ENCODE assay signal across 30 mouse cellular contexts in the genomic region with DNA sequence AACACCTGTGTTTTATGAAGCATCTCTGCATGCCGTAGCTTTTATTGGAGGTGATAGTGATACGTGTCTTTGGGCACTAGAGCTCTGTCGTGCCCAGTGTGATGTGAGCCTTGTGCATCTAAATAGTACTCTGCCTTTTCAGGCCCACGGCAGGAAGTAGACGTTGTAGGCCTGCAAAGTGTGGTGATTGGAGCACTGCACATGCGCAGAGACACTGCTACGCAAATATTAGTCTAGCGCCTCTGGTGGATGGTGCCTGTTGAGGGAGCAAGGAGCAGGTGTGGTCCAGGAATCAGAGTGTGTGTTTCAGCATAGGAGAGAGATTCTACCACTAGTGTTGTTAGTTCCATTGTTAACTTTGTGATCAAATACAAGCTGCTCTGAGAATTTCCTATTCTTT. TPM values are rescaled to one million over a fixed set of nuclear protein-coding genes. Genes with fewer than 3 reads are reported as not detected.
A peak's percentile ranks its signal among the peaks of the same experiment; 100 is the strongest.
DNase-seq lines count a peak whose midpoint lies in the region; ATAC-seq and TF ChIP-seq lines count a peak whose summit lies in the region.
"Had no signal": no experiment of that assay in that cellular context is flagged by ENCODE, and none has a peak within 500 bp of the region (broad histone marks: within the 10 kb centered on the region; RNA-seq: fewer than 3 reads in every experiment).

No protein-coding gene starts in this region.

- H3K9me3 ChIP-seq in intestine, postnatal 0 days (ENCODE audit: control insufficient read depth) = no peaks in the 10 kb centered on the region
- H3K9me3 ChIP-seq in intestine, embryonic 16.5 days (ENCODE audit: control insufficient read depth, low read length) = no peaks in the 10 kb centered on the region
- H3K9me3 ChIP-seq in liver, postnatal 0 days (ENCODE audit: low read length) = no peaks in the 10 kb centered on the region
- no peaks in the 10 kb centered on the region for H3K9me3 ChIP-seq in liver, embryonic 12.5 days (replicated peaks)
- peaks cover 3% of the 10 kb centered on the region for H3K9me3 ChIP-seq in CH12.LX (replicated peaks; ENCODE audit: low read length)
- no peaks in the 10 kb centered on the region for H3K9me3 ChIP-seq in stomach, postnatal 0 days (ENCODE audit: control insufficient read depth, low read length)
- no peaks in the 10 kb centered on the region for H3K9me3 ChIP-seq in limb, embryonic 10.5 days (replicated peaks)
- H3K9me3 ChIP-seq: embryonic facial prominence, embryonic 10.5 days; embryonic facial prominence, embryonic 13.5 days; forebrain, embryonic 12.5 days; forebrain, embryonic 15.5 days; heart, embryonic 10.5 days; heart, embryonic 13.5 days; hindbrain, embryonic 12.5 days; hindbrain, embryonic 15.5 days had no signal

- DNase-seq in liver, postnatal 0 days = no peak
- no peak for DNase-seq in CH12.LX (ENCODE audit: extremely low read depth)
- no peak for DNase-seq in stomach, postnatal 0 days (ENCODE audit: low spot score)
- no peak for DNase-seq in limb, embryonic 10.5 days (ENCODE audit: low spot score)
- DNase-seq: adrenal gland, adult 2 months; adrenal gland, postnatal 14 days; B cell, adult 2 months; cerebellum, adult 11-12 months; cerebellum, adult 8-10 months; cerebellum, postnatal 10 days; cerebellum, postnatal 36 days; embryo, embryonic 11 days; gastrocnemius, postnatal 25 days; heart, adult 2 months had no signal

- H3K4me1 ChIP-seq in intestine, postnatal 0 days (replicated peaks; ENCODE audit: control insufficient read depth, insufficient read depth, low read length) = no peaks in the 10 kb centered on the region
- H3K4me1 ChIP-seq in intestine, embryonic 16.5 days (ENCODE audit: control insufficient read depth, insufficient read depth, low read length) = no peaks in the 10 kb centered on the region
- peaks cover 5% of the 10 kb centered on the region for H3K4me1 ChIP-seq in liver, postnatal 0 days (ENCODE audit: insufficient read depth)
- H3K4me1 ChIP-seq in liver, embryonic 12.5 days = no peaks in the 10 kb centered on the region
- H3K4me1 ChIP-seq in CH12.LX (ENCODE audit: control insufficient read depth in 1 of 2, insufficient read depth in 2 of 2) = no peaks in the 10 kb centered on the region
- no peaks in the 10 kb centered on the region for H3K4me1 ChIP-seq in stomach, postnatal 0 days (replicated peaks; ENCODE audit: control insufficient read depth, insufficient read depth)
- H3K4me1 ChIP-seq in limb, embryonic 10.5 days = no peaks in the 10 kb centered on the region
- H3K4me1 ChIP-seq: embryonic facial prominence, embryonic 10.5 days; heart, embryonic 10.5 days; heart, embryonic 13.5 days had no signal

- 0 out of 2 replicates have a peak, but pooled peaks cover 5% of the 10 kb centered on the region for H3K27me3 ChIP-seq in intestine, postnatal 0 days (replicated peaks; ENCODE audit: control insufficient read depth, insufficient read depth, low read length)
- no peaks in the 10 kb centered on the region for H3K27me3 ChIP-seq in intestine, embryonic 16.5 days (replicated peaks; ENCODE audit: control insufficient read depth, insufficient read depth, low read length)
- no peaks in the 10 kb centered on the region for H3K27me3 ChIP-seq in liver, postnatal 0 days (ENCODE audit: insufficient read depth, low read length)
- H3K27me3 ChIP-seq in liver, embryonic 12.5 days (replicated peaks) = no peaks in the 10 kb centered on the region
- peaks cover 1% of the 10 kb centered on the region for H3K27me3 ChIP-seq in CH12.LX (replicated peaks)
- H3K27me3 ChIP-seq in stomach, postnatal 0 days (ENCODE audit: control insufficient read depth, insufficient read depth, low read length) = no peaks in the 10 kb centered on the region
- no peaks in the 10 kb centered on the region for H3K27me3 ChIP-seq in limb, embryonic 10.5 days (ENCODE audit: low read depth, poor library complexity, severe bottlenecking)
- H3K27me3 ChIP-seq: embryonic facial prominence, embryonic 13.5 days; forebrain, embryonic 12.5 days; forebrain, embryonic 15.5 days; heart, embryonic 13.5 days; hindbrain, embryonic 12.5 days; hindbrain, embryonic 15.5 days had no signal

- peak; percentile 25; the same call in 1 of the 2 replicates for TF ChIP-seq CTCF in intestine, postnatal 0 days (IDR thresholded peaks at IDR 0.05; ENCODE audit: low read depth)
- TF ChIP-seq CTCF in liver, postnatal 0 days (IDR thresholded peaks at IDR 0.05; ENCODE audit: low read depth) = peak; percentile 16; the same call in 1 of the 2 replicates
- TF ChIP-seq CTCF in CH12.LX (conservative IDR thresholded peaks at IDR 0.05 in 1 of 2, IDR thresholded peaks at IDR 0.05 in 1 of 2; ENCODE audit: low read depth in 2 of 2, low read length in 2 of 2) = peak in 1 of 2 experiments; percentile 39; a peak in 2 of 4 replicates
- TF ChIP-seq CTCF in stomach, postnatal 0 days (IDR thresholded peaks at IDR 0.05; ENCODE audit: low read depth) = 0 out of 2 replicates have a peak, but pooled peaks have one; percentile 7

- H3K27ac ChIP-seq in intestine, postnatal 0 days (ENCODE audit: low read depth, low read length) = no peak overlapping the region
- no peak overlapping the region for H3K27ac ChIP-seq in intestine, embryonic 16.5 days (ENCODE audit: low read length)
- no peak overlapping the region for H3K27ac ChIP-seq in liver, postnatal 0 days (ENCODE audit: low read depth)
- no peak overlapping the region for H3K27ac ChIP-seq in liver, embryonic 12.5 days
- H3K27ac ChIP-seq in CH12.LX (ENCODE audit: insufficient read depth, low read depth) = no peak overlapping the region
- no peak overlapping the region for H3K27ac ChIP-seq in stomach, postnatal 0 days (replicated peaks)
- no peak overlapping the region for H3K27ac ChIP-seq in limb, embryonic 10.5 days
- H3K27ac ChIP-seq: embryonic facial prominence, embryonic 10.5 days; embryonic facial prominence, embryonic 13.5 days; forebrain, embryonic 12.5 days; forebrain, embryonic 15.5 days; heart, adult 2 months; heart, embryonic 10.5 days; heart, embryonic 13.5 days; hindbrain, embryonic 12.5 days; hindbrain, embryonic 15.5 days had no signal

- H3K4me2 ChIP-seq in intestine, postnatal 0 days (replicated peaks; ENCODE audit: low read depth) = no peak overlapping the region
- H3K4me2 ChIP-seq in intestine, embryonic 16.5 days (ENCODE audit: low read depth, low read length) = no peak overlapping the region
- no peak overlapping the region for H3K4me2 ChIP-seq in liver, postnatal 0 days (ENCODE audit: low read depth, low read length)
- no peak overlapping the region for H3K4me2 ChIP-seq in liver, embryonic 12.5 days
- no peak overlapping the region for H3K4me2 ChIP-seq in CH12.LX (ENCODE audit: insufficient read depth, low read depth, poor library complexity, severe bottlenecking)
- H3K4me2 ChIP-seq in stomach, postnatal 0 days (replicated peaks; ENCODE audit: low read depth) = no peak overlapping the region
- H3K4me2 ChIP-seq: embryonic facial prominence, embryonic 13.5 days; forebrain, embryonic 12.5 days; forebrain, embryonic 15.5 days; heart, embryonic 13.5 days; hindbrain, embryonic 12.5 days; hindbrain, embryonic 15.5 days had no signal

- H3K79me2 ChIP-seq in CH12.LX (replicated peaks; ENCODE audit: control insufficient read depth, extremely low read depth, insufficient read depth, poor library complexity, severe bottlenecking) = no peaks in the 10 kb centered on the region

- no peak for TF ChIP-seq RAD21 in CH12.LX (IDR thresholded peaks at IDR 0.05; ENCODE audit: low read depth, low read length)

- ATAC-seq in intestine, postnatal 0 days = no peak
- no peak for ATAC-seq in intestine, embryonic 16.5 days
- no peak for ATAC-seq in liver, postnatal 0 days
- no peak for ATAC-seq in liver, embryonic 12.5 days
- no peak for ATAC-seq in stomach, postnatal 0 days (ENCODE audit: low FRiP score, low TSS enrichment)
- ATAC-seq: forebrain, embryonic 15.5 days had no signal

- in situ Hi-C loops in CH12.LX (cut with MboI; ENCODE audit: low pct_ligation_motif_present, low pct_unique_long_range_greater_than_20kb, low sequenced_read_pairs) = no loop called here

- H3K9ac ChIP-seq in intestine, postnatal 0 days (ENCODE audit: low read depth, low read length) = no peak overlapping the region
- H3K9ac ChIP-seq in intestine, embryonic 16.5 days (ENCODE audit: low read depth, low read length) = no peak overlapping the region
- H3K9ac ChIP-seq in liver, postnatal 0 days (replicated peaks) = no peak overlapping the region
- no peak overlapping the region for H3K9ac ChIP-seq in liver, embryonic 12.5 days
- no peak overlapping the region for H3K9ac ChIP-seq in CH12.LX (ENCODE audit: insufficient read depth, low read depth)
- H3K9ac ChIP-seq in stomach, postnatal 0 days (ENCODE audit: low read length) = no peak overlapping the region
- H3K9ac ChIP-seq: embryonic facial prominence, embryonic 13.5 days; forebrain, embryonic 12.5 days; forebrain, embryonic 15.5 days; heart, embryonic 13.5 days; hindbrain, embryonic 12.5 days; hindbrain, embryonic 15.5 days had no signal

- no peak overlapping the region for H3K4me3 ChIP-seq in intestine, postnatal 0 days (ENCODE audit: low read depth, low read length)
- H3K4me3 ChIP-seq in intestine, embryonic 16.5 days (ENCODE audit: low read length) = no peak overlapping the region
- H3K4me3 ChIP-seq in liver, postnatal 0 days (ENCODE audit: low read depth, low read length) = no peak overlapping the region
- no peak overlapping the region for H3K4me3 ChIP-seq in liver, embryonic 12.5 days
- H3K4me3 ChIP-seq in CH12.LX (replicated peaks in 1 of 3; ENCODE audit: low read depth in 2 of 3, low read length in 2 of 3, poor library complexity in 1 of 3) = no peak overlapping the region
- no peak overlapping the region for H3K4me3 ChIP-seq in stomach, postnatal 0 days (ENCODE audit: low read depth, low read length)
- no peak overlapping the region for H3K4me3 ChIP-seq in limb, embryonic 10.5 days
- H3K4me3 ChIP-seq: embryonic facial prominence, embryonic 10.5 days; embryonic facial prominence, embryonic 13.5 days; erythroblast, embryonic 14.5 days; forebrain, embryonic 12.5 days; forebrain, embryonic 15.5 days; heart, adult 2 months; heart, embryonic 10.5 days; heart, embryonic 13.5 days; hindbrain, embryonic 12.5 days; hindbrain, embryonic 15.5 days had no signal

- dilution Hi-C loops in CH12.LX (cut with MboI; ENCODE audit: extremely low pct_ligation_motif_present, extremely low pct_unique_long_range_greater_than_20kb, low sequenced_read_pairs) = no loop called here

- WGBS in intestine, postnatal 0 days = 89% methylated on average over 8 of the region's 8 CpGs
- 88% methylated on average over 8 of the region's 8 CpGs for WGBS in intestine, embryonic 16.5 days
- WGBS in liver, postnatal 0 days (ENCODE audit: insufficient replicate concordance) = 85% methylated on average over 8 of the region's 8 CpGs
- WGBS in liver, embryonic 12.5 days (ENCODE audit: insufficient replicate concordance) = 79% methylated on average over 8 of the region's 8 CpGs
- WGBS in stomach, postnatal 0 days = 89% methylated on average over 8 of the region's 8 CpGs
- 91% methylated on average over 8 of the region's 8 CpGs for WGBS in limb, embryonic 10.5 days

- TF ChIP-seq POLR2A in CH12.LX (IDR thresholded peaks at IDR 0.05; ENCODE audit: low read depth, low read length) = no peak

- H3K36me3 ChIP-seq in intestine, postnatal 0 days (ENCODE audit: control insufficient read depth, insufficient read depth) = no peaks in the 10 kb centered on the region
- H3K36me3 ChIP-seq in intestine, embryonic 16.5 days (ENCODE audit: control insufficient read depth, insufficient read depth, low read length) = no peaks in the 10 kb centered on the region
- H3K36me3 ChIP-seq in liver, postnatal 0 days (replicated peaks; ENCODE audit: insufficient read depth, low read length) = no peaks in the 10 kb centered on the region
- H3K36me3 ChIP-seq in liver, embryonic 12.5 days = no peaks in the 10 kb centered on the region
- no peaks in the 10 kb centered on the region for H3K36me3 ChIP-seq in CH12.LX (replicated peaks in 1 of 2; ENCODE audit: control insufficient read depth in 1 of 2, insufficient read depth in 1 of 2, low read length in 1 of 2)
- no peaks in the 10 kb centered on the region for H3K36me3 ChIP-seq in stomach, postnatal 0 days (ENCODE audit: control insufficient read depth, insufficient read depth, low read length)
- H3K36me3 ChIP-seq in limb, embryonic 10.5 days = no peaks in the 10 kb centered on the region
- H3K36me3 ChIP-seq: embryonic facial prominence, embryonic 10.5 days; embryonic facial prominence, embryonic 13.5 days; forebrain, embryonic 12.5 days; forebrain, embryonic 15.5 days; heart, embryonic 10.5 days; heart, embryonic 13.5 days; hindbrain, embryonic 12.5 days; hindbrain, embryonic 15.5 days had no signal

- no peak for TF ChIP-seq EP300 in liver, postnatal 0 days (IDR thresholded peaks at IDR 0.05; ENCODE audit: low read depth)
- no peak for TF ChIP-seq EP300 in CH12.LX (IDR thresholded peaks at IDR 0.05; ENCODE audit: low read length)
- no peak for TF ChIP-seq EP300 in stomach, postnatal 0 days (optimal IDR thresholded peaks at IDR 0.05)

RNA-seq across cellular contexts. Expression of a gene that starts 1.1 kb away (rescaled TPM):
- 0.12 TPM in 1 of 2 replicates, not detected in the other for polyA plus RNA-seq in intestine, postnatal 0 days (2015; fragmentation: Nextera tagmentation; extraction: Ambion mirVana)
- polyA plus RNA-seq in intestine, embryonic 16.5 days (2015; fragmentation: Nextera tagmentation; extraction: Ambion mirVana) = not detected in 2 replicates
- 64.5 and 108 TPM in 2 replicates for polyA plus RNA-seq in liver, postnatal 0 days (2015; fragmentation: Nextera tagmentation; extraction: Ambion mirVana)
- polyA plus RNA-seq in liver, embryonic 12.5 days (2016; fragmentation: Nextera tagmentation; extraction: Ambion mirVana) = 0.10 and 0.13 TPM in 2 replicates
- total RNA-seq in CH12.LX (2012; rRNA removed) (not detected in 2 replicates), CH12.LX (2014; rRNA removed) (not detected in 2 replicates)
- polyA plus RNA-seq in CH12.LX (2012; ENCODE audit: insufficient read length, low read depth) = not detected in 2 replicates
- 0.12 and 0.18 TPM in 2 replicates for polyA plus RNA-seq in stomach, postnatal 0 days (2015; fragmentation: Nextera tagmentation; extraction: Ambion mirVana)
- not detected in 2 replicates for polyA plus RNA-seq in limb, embryonic 10.5 days (2016; fragmentation: Nextera tagmentation; extraction: Ambion mirVana)
- total RNA-seq: gastrocnemius, postnatal 25 days; hematopoietic stem cell, adult 5-6 weeks; MEL had no signal
- polyA plus RNA-seq: cortical plate, adult 2 months; embryonic facial prominence, embryonic 10.5 days; embryonic facial prominence, embryonic 13.5 days; erythroblast, embryonic 14.5 days; forebrain, embryonic 12.5 days; forebrain, embryonic 15.5 days; heart, embryonic 10.5 days; hindbrain, embryonic 12.5 days; hindbrain, embryonic 15.5 days had no signal

RNA-seq across cellular contexts. Expression of a gene that starts 27.1 kb away (rescaled TPM):
- 24.9 and 25.0 TPM in 2 replicates for polyA plus RNA-seq in intestine, postnatal 0 days (2015; fragmentation: Nextera tagmentation; extraction: Ambion mirVana)
- 12.0 and 17.1 TPM in 2 replicates for polyA plus RNA-seq in intestine, embryonic 16.5 days (2015; fragmentation: Nextera tagmentation; extraction: Ambion mirVana)
- 0.58 and 0.69 TPM in 2 replicates for polyA plus RNA-seq in liver, postnatal 0 days (2015; fragmentation: Nextera tagmentation; extraction: Ambion mirVana)
- 0.07 and 0.15 TPM in 2 replicates for polyA plus RNA-seq in liver, embryonic 12.5 days (2016; fragmentation: Nextera tagmentation; extraction: Ambion mirVana)
- total RNA-seq in CH12.LX (2012; rRNA removed) = not detected in 2 replicates
- not detected in 2 replicates for total RNA-seq in CH12.LX (2014; rRNA removed)
- polyA plus RNA-seq in CH12.LX (2012; ENCODE audit: insufficient read length, low read depth) = not detected in 2 replicates
- polyA plus RNA-seq in stomach, postnatal 0 days (2015; fragmentation: Nextera tagmentation; extraction: Ambion mirVana) = 3.2 and 4.1 TPM in 2 replicates
- 0.39 and 0.89 TPM in 2 replicates for polyA plus RNA-seq in limb, embryonic 10.5 days (2016; fragmentation: Nextera tagmentation; extraction: Ambion mirVana)
- total RNA-seq: gastrocnemius, adult 8-10 months; gastrocnemius, postnatal 25 days; hematopoietic stem cell, adult 5-6 weeks; MEL had no signal
- polyA plus RNA-seq: adrenal gland, adult 2 months; erythroblast, embryonic 14.5 days had no signal

RNA-seq across cellular contexts. Expression of a gene that starts 50.4 kb away (rescaled TPM):
- polyA plus RNA-seq in intestine, postnatal 0 days (2015; fragmentation: Nextera tagmentation; extraction: Ambion mirVana) = 5.5 and 6.2 TPM in 2 replicates
- 3.9 and 4.4 TPM in 2 replicates for polyA plus RNA-seq in intestine, embryonic 16.5 days (2015; fragmentation: Nextera tagmentation; extraction: Ambion mirVana)
- 0.13 and 0.31 TPM in 2 replicates for polyA plus RNA-seq in liver, postnatal 0 days (2015; fragmentation: Nextera tagmentation; extraction: Ambion mirVana)
- polyA plus RNA-seq in liver, embryonic 12.5 days (2016; fragmentation: Nextera tagmentation; extraction: Ambion mirVana) = not detected in 2 replicates
- total RNA-seq in CH12.LX (2012; rRNA removed) (not detected in 2 replicates), CH12.LX (2014; rRNA removed) (not detected in 2 replicates)
- polyA plus RNA-seq in CH12.LX (2012; ENCODE audit: insufficient read length, low read depth) = not detected in 2 replicates
- polyA plus RNA-seq in stomach, postnatal 0 days (2015; fragmentation: Nextera tagmentation; extraction: Ambion mirVana) = 1.2 and 1.5 TPM in 2 replicates
- not detected in 2 replicates for polyA plus RNA-seq in limb, embryonic 10.5 days (2016; fragmentation: Nextera tagmentation; extraction: Ambion mirVana)
- total RNA-seq: gastrocnemius, adult 8-10 months; gastrocnemius, postnatal 25 days; hematopoietic stem cell, adult 5-6 weeks; MEL had no signal
- polyA plus RNA-seq: embryonic facial prominence, embryonic 10.5 days; embryonic facial prominence, embryonic 13.5 days; erythroblast, embryonic 14.5 days; forebrain, embryonic 12.5 days; forebrain, embryonic 15.5 days; hindbrain, embryonic 12.5 days; hindbrain, embryonic 15.5 days had no signal

Comparison
In these comparisons a context has a peak if more than half of its experiments do, and no peak if none do; other contexts are left out.
1. RNA of a gene that starts 1.1 kb away (polyA plus RNA-seq): 64.5 to 108 TPM in liver, postnatal 0 days; 0.12 to 0.18 TPM in stomach, postnatal 0 days, 0.12 TPM in intestine, postnatal 0 days, 0.10 to 0.13 TPM in liver, embryonic 12.5 days, not detected in intestine, embryonic 16.5 days, not detected in CH12.LX and not detected in limb, embryonic 10.5 days; every median in the first group is over 10 times any median in the second.